Mouse (Mus musculus) adrenal gland, postnatal 25 days (tissue): ENCODE data around the gene Lgals7. TPM values are rescaled to one million over a fixed set of nuclear protein-coding genes. Genes with fewer than 3 reads are reported as not detected.

ENCODE experiments used
- DNase-seq: peaks from one replicate; pipeline ENCODE4 v3.0.0; 2021; ENCODE audit warnings: mixed read lengths
- total RNA-seq: library from RNA; stranded (reverse); gene quantifications from 2 replicates; pipeline ENCODE4 v1.2.3, GENCODE M21; 2021

The Lgals7 gene
- total RNA-seq, 1 experiment from 2014 or later, result not detected

DNA sequence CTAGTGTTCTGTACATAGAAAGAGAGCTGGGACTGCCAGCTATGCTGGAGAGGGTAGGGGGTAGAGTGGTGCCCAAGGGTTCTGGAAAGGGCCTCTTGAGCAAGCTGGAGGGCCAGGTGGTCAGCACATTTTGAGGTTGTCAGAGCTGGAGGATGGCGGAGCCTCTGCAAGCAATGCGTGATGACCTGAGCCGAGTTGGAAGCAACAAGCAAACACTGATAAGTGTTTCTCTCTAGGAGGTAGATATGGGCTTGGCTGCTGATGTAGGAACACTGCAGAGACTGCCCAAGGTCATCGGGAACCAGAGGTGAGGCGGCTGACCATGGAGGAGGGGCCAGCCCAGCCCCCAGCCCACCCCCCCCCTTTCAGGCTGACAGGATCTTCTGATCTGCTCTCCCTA is 32.7 kb upstream of the Lgals7 start:
- DNase-seq, result no peak

DNA sequence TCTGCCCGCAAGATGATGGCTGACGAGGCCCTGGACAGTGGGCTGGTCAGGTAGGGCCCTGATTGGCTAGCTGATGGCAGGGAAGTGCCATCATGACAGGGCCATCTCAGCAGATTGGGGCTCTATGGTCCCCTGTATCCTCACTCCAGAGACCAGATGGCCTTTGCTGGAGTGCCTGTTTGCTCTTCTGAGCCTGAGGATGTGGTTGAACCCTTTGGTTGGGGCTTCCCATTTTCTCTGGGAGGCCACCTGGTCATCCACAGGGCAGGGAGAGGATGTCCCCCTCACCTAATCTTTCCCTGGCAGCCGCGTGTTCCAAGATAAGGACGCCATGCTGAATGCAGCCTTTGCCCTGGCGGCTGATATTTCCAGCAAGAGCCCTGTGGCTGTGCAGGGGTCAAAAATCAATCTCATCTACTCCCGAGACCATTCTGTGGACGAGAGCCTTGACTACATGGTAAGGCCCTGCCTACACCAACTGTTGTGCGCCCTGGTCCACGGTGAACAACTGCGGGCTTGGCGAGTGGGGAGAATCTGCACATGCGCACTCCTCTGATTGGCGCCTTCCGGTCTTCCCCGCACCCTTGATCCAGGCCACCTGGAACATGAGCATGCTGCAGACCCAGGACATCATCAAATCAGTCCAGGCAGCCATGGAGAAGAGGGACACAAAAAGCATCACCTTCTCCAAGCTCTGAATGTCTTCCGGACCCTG is 32.1 kb upstream of the Lgals7 start:
- DNase-seq, result no peak

DNA sequence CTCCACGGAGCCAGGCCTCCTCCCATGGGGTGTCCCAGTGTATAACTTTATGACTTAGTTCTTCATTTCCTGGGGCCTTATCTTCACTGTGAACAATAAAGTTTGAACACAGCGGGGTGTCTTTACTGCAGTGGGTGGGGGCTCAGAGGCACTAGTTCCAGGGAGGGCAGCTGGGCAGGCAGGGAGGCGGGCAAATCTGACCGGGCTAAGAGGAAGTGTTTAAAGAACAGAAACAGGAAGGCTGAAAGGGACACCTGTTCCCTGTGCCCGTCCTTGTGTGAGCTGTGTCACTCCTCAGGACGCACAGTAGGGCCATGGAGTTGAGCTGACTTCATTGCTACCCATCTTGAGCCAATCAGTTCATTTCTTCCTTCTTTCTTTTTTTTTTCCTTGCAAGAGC is 31.5 kb upstream of the Lgals7 start:
- DNase-seq, result no peak

DNA sequence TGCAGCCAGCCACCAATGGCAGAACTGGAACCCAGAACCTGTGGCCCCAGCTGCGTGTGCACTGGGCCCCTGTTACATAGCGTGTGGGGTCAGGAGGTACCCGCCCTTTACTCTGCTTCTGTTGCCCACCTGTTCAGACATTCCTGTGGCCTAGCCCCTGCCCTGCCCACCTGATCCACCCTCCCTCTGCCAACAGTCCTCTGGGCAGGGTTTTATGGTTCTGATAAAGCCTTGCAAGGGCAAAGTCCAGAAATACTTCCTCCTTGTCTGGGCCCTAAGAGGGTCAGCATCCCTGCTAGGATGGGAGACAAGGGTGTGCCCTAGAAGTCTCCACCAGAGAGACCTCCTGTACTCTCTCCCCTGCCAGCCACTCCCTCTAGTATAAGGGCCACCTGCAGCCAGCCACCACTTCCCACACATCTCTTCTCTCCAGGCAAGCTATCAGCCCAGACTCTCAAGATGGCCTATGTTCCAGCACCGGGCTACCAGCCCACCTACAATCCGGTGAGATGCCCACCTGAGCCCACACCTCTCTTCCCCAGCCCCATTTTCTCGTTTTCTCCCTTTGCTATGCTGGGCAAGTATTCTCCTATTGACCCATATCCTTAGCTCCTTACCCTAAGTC is 29.8 kb upstream of the Lgals7 start, which contains the start of gene Lgals4:
Gene Lgals4 (plus strand): TSS at position 132 of the 625 bp plus-strand sequence.
- DNase-seq, result no peak

DNA sequence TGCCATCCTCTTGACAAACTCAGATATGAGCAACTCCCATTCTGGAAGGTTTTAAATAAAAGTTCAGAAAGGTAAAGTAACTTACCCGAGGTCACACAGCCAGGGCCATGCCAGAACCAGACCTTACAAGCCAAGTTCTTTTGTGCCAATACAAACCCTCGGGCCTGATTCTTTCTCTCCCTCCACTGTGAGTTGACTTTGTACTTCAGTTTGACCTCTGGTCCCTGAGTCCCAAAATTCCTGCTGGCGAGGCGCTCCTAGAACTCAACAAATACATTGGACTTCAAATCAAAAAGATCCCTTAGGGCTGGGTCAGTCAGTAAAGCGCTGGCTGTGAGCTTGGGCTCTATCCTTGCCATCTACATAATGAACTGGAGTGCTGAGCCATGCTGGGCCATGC is 26.7 kb upstream of the Lgals7 start:
- no peak for DNase-seq

DNA sequence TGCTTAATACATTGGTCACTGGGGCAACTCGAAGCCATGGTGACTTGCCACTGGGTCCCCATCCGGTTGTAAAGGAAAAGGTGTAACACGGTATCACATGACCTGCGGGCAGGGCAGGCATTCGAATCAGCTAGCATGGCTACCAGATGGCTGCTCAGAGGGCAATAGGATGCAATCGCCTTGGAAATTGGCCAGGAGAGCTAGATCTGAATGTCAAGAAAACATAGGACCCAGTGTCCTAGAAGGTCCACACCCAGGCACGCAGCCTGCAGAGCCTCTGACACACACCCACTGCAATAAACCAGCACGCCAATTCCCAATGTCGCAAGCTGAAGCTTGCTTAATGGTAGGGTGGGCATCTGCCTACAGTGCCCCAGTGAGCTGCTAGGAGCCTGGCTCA is 25.3 kb upstream of the Lgals7 start:
- DNase-seq, result no peak

DNA sequence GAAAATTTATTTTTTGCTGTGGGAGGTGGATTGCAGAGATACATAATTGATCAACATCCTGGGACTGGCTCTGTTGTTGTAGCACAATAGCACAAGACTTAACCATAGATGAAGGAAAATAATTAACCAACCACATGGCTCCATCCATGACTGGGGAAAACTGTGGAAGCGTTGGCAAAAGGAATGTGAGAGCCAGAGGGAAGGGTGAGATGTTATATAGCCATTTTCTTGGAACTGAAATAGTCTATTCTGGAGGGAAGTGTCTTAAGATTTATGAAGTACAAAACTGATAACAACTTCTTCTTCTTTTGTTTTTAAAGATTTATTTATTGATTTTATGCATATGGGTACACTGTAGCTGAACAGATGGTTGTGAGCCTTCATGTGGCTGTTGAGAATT is 16.4 kb upstream of the Lgals7 start:
- no peak for DNase-seq

DNA sequence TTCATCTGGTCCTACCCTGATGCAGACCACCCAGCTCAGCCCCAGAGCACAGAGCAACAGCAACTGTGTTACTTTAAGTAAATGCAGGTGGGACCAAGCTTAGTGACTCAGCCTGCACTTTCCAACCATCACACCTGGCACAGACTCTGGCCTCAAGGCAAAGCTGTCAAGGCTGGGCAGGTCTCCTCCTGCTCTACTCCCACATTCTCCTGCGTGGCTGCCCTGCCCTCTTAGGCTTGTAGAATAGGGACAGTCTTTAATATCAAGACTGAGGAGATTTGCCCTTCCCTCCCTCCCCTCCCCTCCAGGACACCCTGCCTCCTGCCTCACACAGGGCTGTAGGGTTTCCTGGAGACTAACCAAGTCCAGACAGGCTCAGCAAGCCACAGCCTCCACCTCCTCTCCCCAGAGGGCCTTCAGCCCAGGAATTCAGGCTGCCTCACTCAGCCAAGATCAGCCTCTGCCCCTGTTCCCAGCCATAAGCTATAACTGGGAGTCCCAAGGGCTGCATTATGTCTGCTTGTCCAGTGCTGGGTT is 13.9 kb upstream of the Lgals7 start:
- no peak for DNase-seq

DNA sequence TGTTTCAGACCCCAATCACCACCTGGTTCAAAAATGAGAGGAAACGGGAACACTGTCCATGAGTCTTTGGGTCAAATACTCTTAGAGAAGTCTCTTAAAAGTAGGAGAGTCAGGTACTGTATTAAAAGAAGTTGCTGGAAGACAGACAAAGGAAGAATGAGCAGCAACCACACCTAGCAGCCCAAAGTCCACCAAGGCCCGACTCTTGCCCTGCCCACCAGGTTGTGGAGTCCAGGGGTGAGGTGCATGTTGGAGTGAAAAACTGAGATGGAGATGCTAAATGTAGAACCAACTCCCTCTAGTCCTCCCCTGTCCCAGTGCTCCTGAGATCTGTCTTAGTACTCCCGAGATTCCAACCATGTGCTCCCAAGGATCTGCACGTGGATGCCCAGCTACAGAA is 13.0 kb upstream of the Lgals7 start:
- no peak for DNase-seq

DNA sequence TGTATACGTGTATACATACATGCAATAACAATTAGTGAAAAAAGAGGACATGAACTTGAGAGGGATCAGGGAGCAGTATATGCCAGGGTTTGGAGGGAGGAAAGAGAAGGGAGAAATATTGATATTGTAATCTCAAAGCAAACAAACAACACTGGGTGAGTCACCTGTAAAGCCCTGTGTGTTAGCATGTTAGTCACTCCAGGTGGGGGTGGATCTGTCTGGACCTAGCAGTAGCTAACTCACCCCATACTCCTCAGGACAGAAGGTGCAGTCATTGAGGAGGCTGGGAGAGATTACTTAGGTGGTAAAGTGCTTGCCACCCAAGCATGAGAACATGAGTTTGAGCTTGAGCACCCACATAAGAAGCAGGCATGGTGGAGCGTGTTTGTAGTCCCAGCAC is 3.7 kb upstream of the Lgals7 start:
- no peak for DNase-seq

DNA sequence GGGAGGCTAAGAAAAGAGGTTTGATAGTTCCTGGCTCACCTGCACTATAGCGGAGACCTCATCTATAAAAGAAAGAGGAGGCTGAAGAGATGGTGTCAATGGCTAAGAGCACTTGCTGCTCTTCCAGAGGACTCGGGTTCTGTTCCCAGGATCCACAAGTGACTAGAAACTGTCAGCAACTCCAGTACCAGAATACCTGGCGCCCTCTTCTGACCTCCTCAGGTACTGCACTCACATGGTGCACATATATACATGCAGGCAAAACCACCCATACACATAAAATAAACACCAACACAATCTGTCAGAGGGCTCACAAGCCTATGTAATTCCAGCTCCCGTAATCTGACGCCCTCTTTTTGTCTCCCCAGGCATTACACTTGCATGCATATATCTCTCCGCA is 2.8 kb upstream of the Lgals7 start:
- no peak for DNase-seq

DNA sequence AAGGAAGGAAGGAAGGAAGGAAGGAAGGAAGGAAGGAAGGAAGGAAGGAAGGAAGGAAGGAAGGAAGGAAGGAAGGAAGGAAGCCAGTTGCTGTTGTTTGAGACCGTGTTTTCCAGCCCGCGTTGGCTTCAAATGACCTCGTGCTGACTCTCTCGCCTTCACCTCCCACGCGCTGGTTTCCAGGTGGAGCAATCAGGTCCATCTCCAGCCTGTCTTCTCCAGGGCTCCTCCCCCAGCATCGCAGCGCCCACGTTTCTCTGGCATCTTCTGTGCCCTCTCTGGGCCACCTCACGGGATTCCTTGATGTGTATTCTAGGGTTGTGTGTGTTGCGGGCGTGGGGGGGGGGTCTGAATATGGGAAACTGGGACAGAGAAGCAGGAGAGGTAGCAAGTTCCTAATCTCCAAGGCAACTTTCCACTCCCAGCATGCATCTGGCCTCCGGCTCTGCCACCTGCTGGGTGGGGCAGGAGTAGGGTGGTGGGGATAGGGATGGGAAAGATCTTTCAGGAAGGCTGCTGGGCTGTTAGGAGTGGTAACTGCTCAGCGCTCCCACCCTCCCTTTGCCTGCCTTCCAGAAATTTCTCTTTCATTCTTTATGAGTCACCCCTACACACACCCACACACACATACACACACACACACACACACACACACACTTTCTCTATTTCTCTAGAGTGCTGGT is 695 bp upstream of the Lgals7 start:
- no peak for DNase-seq

DNA sequence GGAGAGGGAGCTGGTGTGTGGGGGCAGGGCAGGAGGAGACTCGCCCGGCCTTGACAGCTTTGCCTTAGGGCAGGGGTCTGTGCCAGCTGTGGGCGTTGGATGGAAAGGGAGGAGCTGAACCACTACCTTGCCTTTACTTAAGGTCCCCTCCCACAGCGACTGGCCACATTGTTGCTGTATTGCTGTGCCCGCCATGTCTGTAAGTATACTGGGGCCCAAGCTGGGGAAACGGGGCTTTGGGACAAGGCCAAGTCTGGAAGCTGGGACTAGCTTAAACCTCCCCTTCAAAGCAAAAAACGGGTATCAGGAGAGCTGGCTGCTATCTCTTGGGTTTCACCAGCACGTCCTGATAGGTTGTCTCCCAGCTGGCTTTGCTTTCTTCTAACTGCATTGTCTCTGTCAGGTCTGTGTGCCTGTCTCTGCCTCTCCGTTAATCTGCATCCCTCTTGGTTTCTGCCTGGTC is 666 bp downstream of the Lgals7 start:
- DNase-seq, result no peak

DNA sequence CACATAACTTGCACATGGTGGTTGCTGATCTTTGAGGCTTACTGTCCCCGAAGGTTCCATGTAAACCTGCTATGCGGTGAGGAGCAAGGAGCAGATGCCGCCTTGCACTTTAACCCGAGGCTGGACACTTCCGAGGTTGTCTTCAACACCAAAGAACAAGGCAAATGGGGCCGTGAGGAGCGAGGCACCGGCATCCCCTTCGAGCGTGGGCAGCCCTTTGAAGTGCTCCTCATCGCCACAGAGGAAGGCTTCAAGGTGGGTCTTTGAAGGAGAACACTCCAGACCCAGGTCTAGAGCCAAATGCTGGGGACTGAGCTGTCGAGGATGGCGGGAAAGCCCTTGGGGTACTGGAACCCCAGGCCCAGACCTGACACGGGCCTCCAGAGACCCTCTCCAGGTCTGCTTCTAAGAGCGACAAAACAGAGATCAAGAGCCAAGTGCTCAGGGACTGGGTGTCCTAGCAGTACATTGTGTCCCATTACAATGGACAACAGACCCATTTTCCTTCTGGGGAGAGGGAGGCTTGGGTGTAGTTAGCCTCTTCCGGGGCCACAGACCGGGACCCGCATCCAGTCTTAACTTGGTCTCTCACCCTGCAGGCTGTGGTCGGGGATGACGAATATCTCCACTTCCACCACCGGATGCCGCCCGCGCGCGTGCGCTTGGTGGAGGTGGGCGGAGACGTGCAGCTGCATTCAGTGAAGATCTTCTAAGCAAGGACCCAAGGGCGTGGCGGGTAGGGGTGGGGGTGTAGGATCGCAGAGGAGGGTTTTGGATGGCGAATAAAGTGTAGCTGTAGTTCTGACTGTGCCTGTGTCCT is 2.0 kb downstream of the Lgals7 start:
- peak; percentile 87 for DNase-seq

DNA sequence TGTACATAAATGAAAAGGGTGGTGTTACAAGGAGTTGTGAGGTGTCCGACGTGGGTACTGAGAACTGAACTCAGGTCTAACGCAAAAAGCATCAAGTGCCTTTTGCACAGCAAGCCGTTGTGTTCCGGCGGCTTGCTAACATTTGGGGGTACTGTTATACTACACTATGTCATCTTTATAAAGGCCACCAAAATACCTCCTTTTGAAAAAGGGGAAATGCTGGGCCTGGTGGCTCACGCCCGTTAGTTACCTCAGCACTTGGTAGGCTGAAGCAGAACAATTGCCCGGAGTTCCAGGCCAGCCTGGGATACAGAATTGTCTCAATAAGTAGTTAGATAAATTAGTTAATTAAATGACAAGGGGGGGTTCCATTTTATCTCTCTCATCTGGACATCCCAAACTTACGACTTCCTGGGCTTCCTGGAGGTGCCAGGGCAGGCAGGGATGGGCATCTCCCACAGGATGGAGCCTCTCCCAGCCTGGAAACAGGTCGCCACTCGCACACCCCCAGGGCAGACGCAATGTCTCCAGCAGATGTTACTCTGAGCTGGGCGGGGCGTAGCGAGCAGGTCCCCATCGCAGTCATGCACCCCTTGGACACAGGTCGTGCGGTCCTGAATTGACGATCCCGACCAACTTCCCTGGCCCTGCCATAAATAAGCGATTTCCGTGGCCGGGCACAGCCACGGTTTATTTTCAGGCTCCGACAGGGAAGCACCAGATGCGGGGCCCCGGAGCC is 3.3 kb downstream of the Lgals7 start:
- DNase-seq, result no peak

DNA sequence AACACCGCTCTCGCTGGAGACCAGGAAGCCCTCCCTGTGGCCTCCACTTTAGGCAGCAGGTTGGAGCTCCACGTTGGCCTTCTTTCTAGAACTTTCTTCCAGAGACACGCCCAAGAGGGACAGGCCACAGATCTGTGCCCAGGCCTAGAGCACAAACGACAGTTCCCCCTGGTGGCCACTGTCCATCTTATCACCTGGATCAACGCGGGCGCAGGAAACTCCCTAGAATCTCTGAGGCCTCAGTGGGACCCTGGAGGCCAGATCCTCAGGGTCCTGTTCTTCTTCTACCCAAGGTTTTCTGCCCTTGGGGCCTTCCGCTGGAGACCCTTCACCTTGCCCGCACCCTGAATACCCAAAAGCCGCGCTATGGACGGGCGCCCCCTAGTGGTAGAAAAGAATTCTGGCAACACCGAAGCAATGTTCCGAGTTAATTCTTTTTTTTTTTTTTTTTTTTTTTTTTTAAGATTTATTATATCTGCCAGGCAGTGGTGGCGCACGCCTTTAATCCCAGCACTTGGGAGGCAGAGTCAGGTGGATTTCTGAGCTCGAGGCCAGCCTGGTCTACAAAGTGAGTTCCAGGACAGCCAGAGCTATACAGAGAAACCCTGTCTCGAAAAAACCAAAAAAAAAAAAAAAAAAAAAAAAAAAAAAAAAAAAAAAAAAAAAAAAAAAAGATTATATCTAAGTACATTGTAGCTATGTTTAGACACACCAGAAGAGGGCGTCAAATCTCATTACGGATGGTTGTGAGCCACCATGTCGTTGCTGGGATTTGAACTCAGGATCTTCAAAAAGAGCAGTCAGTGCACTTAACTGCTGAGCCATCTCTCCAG is 4.1 kb downstream of the Lgals7 start:
- peak; percentile 78 for DNase-seq

DNA sequence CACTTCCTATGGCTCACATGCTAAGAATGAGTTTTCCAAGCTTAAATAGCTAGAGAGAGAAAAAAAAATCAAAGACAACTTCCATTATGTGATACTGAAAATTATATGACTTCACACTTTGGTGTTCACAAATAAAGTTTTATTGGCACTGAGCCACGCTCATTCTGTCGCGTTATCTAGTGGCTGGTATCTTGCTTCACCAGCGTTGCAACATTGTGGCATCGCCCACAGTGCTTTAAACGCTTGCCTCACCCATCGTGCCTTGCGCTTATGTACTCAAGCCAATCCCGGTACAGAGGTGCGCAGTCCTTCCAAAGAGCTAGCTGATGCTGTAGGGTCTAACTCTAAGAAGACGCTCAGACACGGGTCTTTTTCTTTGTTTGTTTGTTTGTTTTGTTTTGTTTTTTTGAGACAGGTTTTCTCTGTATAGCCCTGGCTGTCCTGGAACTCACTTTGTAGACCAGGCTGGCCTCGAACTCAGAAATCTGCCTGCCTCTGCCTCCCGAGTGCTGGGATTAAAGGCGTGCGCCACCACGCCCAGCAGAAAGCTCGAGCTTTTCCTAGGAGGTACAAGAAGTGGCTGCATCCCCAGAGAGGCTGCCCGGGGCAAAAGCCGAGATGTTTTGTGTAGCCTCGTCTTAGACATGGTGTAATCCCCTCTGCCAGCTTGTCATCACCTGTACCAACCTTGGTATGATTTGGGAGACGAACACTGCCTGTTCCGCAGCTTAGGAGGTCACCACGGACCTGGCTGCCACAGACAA is 7.4 kb downstream of the Lgals7 start:
- DNase-seq, result no peak

DNA sequence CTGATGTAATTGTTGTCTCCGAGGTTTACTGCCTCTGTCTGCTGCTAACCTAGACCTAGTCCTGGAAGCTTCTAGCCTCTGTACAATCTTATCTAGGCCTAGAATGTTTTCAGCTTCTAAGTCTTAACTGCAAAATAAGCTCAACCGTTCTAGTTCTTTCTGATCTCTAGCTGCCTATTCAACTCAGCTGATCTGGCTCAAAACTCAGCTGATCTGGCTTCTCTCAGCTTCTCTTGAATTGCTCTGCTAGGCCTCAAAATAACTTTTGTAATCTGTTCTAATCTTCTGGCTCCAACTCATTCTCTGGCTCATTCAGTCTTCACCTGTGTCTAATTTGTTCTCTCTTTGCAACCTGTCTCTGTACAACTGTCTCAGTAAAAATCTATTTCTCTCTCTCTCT is 10.9 kb downstream of the Lgals7 start:
- no peak for DNase-seq

DNA sequence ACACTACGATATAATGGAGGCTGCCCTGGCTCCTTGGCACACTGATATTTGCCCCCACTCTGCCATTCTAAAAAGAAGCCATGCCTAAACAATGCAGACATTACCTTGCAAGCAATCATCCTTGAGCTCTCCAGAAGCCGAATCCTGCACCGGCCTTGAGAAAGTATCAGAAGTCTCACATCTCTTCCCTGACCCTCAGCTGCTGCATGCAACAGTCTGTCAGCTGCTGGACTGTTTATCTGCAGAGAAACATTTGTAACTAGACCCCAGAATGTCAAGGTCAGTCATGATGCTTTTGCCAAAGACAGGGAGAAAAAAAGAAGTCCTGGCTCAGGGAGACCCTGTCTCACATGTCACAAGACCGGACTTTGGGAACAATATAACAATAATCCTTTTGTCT is 12.4 kb downstream of the Lgals7 start:
- no peak for DNase-seq

DNA sequence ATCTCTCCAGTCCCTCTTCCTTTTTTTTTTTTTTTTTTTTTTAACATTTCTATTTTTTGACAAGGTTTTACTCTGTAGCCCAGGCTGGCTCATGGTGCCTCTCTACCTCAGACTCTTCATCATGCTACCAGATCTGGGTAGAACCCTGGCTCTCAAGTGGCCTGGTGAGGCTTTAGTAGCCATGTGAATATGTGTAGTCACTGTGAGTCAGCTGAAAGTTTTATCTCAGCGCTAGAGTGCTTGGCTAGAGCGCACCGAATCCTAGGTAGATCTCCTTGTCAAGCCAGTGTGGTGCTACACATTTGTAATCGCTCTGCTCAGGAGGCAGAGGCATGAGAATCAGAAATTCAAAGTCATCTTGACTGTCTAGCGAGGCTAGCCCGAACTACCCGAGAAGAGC is 13.5 kb downstream of the Lgals7 start:
- DNase-seq, result no peak
